Mouse (Mus musculus) large intestine, adult 2 months (tissue): ENCODE measurements around the gene Prmt1. TPM values are rescaled to one million over a fixed set of nuclear protein-coding genes. Genes with fewer than 3 reads are reported as not detected.

Experiments
- DNase-seq: peaks from one replicate; pipeline ENCODE4 v3.0.0-alpha.2; 2012; ENCODE audit warnings: low read depth, low spot score
- WGBS: fragments of 180-500 bp; shearing (Covaris S2); methylation state at CpG from one replicate; pipeline ENCODE4 v1.1.7; 2018; 5-methylcytosine and 5-hydroxymethylcytosine counted together
- polyA plus RNA-seq: library from polyadenylated mRNA; depleted of rRNA; stranded (reverse); fragments of >200 nt; gene quantifications from 2 replicates; pipeline ENCODE4 v1.2.3, GENCODE M21; 2012

Prmt1 gene
- polyA plus RNA-seq, 1 experiment = 188 TPM

DNA sequence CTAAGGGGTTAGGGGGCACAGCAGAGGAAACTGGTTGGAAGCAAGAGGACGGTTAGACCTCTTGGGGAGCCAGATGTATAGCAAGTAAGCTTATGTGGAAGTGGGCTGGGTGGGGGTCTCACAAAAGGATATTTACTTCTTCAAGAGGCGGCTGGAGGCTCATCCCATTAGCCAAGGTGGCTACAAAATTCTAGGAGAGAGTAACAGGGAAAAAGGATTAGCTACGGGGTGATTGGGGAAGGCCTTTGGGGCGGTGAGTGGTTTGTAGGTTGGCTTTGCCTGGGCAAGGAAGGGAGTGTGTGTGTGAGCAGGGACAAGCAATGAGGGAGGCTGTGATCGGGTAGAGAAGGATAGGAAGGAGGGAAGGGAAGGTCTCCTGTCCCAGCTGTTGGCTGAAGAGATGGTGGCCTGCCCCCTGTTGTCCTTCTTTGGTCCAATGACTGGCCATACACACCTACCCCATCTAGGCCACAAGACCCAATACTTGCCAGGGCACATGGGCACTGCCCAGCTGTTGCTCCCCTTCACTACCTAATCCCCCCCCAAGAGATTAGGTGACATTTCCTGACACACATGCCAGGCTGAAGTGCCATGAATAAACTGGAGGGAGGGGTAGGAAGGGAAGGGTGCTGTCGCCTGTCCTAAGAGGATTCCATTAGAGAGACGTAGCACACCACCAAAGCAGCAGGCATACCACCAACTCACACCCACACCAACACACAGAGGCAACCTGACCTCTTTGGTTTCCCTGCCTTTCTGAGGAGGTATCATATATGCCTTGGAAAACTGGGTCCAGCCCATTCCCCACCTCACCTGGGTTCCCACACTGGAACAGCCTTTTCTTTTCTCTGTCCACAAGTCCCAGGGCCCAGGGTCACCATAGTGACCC is 2.2 kb downstream of the Prmt1 start:
- WGBS = 74% methylated on average over 7 of the region's 7 CpGs
- no peak for DNase-seq

DNA sequence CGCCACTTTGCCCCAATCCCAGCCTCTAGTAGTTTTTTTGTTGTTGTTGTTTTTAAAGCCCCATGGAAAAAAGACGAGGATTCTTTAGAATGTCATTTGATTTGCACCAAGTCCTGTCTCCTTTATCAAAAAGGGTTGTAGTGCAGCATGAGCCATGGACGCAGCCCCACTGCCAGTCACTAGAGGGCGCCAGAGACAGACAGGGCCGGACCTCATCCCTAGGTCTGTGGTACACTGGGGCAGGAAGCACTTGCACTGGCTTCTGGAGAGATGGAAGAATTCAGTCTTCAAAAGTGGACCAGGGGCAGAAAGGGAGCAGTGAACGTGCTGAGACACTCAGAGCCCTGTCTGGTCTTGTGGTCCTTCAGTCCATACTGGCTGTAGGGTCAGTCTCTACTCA is 3.3 kb downstream of the Prmt1 start:
- 19% methylated on average over 6 of the region's 6 CpGs for WGBS
- DNase-seq = no peak

DNA sequence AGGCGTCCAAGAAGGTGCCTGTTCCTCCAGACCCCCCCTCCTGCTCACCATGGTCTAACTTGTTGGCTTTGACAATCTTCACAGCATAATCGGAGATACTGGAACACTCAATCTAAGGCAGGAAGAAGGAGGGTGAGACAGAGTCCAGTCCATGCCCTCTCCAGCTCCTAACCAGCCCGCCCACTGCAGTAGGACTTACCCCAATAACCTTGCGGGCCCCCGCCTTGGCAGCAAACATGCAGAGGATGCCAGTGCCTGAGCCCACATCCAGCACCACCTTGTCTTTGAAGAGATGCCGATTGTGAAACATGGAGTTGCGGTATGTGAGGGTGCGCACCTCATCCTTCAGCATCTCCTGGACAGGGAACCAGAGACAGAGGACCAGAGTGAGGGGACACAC is 4.8 kb downstream of the Prmt1 start:
- no peak for DNase-seq
- 93% methylated on average over 8 of the region's 8 CpGs for WGBS

DNA sequence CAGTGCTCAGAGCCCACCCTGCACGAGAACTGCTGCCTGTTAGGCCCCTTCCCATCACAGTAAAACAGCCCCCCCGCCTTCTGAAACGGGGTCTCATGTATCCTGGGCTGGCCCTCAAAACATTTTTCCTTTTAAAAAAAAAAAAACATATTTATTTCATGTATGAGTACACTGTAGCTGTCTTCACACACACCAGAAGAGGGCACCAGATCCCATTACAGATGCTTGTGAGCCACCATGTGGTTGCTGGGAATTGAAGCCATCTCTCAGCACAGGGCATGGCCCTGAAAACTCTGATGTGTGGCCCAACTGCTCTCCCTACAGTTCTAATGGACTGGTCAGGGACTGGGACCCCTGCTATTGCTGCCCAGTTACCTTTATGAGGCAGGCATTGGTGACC is 8.1 kb downstream of the Prmt1 start:
- WGBS = 94% methylated on average over 3 of the region's 3 CpGs
- no peak for DNase-seq

DNA sequence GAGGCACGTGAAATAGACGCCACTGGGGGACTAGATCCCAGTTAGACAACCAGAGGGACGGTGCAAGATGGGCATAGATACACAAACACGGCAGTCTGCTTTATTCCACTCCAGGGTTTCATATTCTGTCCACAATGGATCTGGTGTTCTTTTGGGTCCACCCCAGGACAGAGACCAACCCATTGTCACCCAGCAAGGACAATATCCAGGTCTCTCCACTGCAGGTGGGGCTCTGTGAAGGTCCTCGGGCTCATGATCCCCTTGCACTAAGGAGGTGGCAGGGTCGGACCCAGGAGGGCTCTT is 11.3 kb downstream of the Prmt1 start:
- WGBS = 18% methylated on average over 6 of the region's 6 CpGs
- no peak for DNase-seq

DNA sequence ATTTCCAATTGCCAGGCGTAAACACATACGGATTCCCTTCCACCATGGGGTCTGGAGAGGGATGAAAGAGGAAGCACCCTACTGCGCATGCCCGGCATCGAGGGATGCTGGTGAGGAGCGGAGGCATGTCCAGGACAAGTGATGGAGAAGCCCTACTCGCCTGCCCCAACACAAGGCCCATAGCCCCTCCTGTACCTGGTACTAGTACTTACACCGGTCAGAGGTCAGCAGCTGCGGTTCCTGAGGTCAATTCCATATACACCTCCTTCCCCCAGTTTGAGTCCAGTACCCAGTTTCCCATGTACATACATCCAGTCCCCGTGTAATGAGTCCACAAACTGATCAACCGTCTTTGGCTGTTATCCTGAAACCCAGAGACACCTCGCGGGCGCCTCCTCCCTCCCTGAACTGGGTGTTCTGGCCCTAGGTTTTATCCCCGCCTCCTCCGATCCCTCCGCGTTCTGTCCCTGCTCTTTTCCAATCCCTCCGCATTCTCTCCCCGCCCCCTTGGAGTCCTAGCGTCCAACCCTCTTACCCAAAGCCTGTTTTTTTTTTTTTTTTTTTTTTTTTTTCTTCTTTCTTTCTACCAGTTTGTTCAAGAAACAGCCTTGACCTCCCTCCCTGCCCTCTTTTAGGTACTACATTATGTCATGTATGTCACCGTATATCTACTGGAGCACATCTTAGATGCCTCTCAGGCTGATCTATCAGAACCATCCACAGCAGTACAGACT is 11.8 kb downstream of the Prmt1 start, which contains the start of gene Cpt1c:
TSS of gene Cpt1c (minus strand) at position 469 of the 734 bp plus-strand sequence.
- no peak for DNase-seq
- 4% methylated on average over 22 of the region's 22 CpGs for WGBS

DNA sequence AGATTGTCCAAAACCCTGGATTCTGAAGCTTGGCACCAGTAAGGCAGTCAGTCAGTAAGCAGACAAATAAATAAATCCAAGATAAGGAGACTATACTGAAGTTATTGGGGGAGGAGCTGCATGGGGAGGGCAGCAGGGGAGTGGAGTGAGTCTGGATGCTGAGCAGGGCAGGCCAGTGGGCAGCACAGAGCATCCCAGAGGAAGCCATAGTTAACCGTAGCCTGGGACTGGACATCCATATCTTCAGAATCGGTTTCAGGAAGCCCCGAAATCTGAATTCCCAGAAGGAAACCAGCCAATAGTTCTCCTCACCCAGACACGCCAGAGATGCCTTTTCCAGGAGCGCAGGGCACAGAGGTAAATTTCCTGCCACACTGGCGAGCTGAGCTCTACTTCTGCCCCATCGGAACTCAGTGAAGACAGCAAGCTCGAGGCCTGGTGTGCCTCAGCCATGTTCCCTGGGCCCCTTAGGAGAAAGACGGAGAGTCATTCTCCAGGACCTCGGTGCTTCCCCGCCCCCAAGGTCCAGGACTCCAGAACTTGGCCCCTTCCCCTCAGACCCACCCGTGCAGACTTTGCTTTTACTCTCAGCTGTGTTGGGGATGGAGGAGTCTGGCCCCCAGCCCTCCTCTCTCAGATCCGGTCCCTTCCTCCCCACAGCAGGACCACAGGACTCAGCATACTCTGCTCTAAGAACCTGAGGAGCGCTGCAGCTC is 12.8 kb downstream of the Prmt1 start:
- 52% methylated on average over 14 of the region's 14 CpGs for WGBS
- no peak for DNase-seq

DNA sequence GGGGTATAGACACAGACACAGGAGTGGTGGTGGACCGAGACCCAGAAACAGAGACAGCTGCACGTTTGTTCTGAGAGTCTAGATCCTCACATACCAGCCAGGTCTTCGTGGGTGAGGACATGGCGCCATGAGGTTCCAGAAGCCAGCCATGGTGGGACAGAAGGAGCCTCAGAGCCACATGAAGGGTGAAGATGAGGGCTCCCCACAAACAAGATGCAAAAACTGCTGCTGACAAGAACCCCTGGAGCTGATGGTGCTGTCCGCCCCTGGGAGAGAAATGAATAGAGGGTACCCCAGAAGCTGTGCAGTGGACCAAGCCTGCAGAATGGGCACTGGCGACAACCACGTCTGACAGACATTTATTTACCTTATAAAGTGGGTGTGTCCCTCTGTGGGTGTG is 15.2 kb downstream of the Prmt1 start:
- DNase-seq = no peak
- 51% methylated on average over 7 of the region's 7 CpGs for WGBS

DNA sequence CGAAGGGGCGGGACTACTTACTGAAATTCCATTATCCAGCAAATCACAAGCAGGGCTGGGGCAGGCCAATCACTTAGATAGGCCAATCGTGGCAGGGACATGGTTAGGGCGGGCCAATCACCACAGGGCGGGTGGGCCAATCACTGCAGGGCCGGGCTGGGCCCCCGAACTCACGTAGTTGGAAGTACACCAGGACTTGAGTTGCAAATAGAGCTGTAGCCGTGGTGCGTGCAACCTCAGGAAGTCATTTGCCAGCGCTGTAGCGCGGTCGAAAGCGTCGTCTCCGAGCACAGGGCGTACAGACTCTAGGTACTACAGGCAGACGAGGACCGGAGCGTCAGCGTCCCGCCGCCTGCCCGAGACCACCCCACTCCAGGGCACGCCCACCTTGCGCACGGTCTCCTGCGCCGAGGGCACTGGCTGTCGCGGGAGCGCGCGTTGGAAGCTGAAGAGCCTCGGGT is 16.1 kb downstream of the Prmt1 start:
- under 1% methylated on average over 36 of the region's 36 CpGs for WGBS
- DNase-seq = no peak

DNA sequence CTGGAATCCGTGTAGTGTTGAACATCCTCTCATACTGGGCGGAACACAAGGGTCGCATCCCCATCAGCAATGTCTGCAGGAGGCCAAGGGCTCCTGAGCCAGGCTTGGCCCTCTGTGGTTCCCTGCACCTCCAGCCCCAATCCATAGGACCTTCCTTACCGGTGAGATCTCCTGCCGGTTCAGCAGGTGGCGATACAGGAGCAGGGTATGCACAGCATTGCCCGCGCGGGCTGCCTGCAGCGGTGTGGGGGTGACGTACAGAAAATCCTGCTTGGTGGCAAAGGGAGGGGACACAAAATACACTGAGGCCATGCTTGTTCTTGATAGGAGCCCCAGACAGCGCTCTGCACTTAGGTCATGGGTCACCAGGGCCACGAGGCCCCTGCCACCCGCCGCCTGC is 19.7 kb downstream of the Prmt1 start:
- DNase-seq = no peak
- WGBS = 63% methylated on average over 15 of the region's 15 CpGs

DNA sequence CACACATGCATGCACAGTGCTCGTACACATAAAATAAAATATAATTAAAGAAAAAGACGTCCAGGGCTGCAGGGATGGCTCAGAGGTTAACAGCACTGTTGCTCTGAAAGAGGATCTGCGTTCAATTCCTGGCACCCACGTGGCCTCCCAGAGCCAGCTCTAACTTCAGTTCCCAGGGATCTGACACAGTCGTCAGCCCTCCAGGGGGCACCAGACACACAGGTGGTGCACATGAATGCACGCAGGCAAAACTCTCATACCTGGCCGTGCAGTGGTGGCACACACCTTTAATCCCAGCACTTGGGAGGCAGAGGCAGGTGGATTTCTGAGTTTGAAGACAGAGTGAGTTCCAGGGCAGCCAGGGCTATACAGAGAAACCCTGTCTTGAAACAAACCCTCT is 20.4 kb downstream of the Prmt1 start:
- no peak for DNase-seq
- 38% methylated on average over 7 of the region's 7 CpGs for WGBS

DNA sequence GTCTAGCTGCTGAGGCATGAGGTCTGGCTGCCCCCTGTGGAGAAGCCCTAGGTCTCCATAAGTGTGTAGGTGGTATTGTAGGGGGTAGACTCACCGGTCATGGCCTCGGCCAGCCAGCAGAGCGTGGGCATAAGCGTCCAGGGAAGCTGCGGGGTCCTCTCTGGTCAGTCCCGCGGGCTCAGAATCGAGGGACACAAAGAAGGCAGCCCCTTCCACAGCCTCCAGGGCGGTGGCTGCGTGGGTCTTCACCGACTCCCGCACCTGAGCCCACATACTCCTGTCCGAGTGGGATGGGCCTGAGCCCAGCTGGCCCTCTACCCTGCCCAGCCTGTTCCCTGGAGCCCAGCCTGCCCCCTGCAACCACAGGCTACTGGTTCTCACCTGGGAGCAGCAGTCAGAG is 21.4 kb downstream of the Prmt1 start:
- no peak for DNase-seq
- WGBS = 94% methylated on average over 13 of the region's 13 CpGs

DNA sequence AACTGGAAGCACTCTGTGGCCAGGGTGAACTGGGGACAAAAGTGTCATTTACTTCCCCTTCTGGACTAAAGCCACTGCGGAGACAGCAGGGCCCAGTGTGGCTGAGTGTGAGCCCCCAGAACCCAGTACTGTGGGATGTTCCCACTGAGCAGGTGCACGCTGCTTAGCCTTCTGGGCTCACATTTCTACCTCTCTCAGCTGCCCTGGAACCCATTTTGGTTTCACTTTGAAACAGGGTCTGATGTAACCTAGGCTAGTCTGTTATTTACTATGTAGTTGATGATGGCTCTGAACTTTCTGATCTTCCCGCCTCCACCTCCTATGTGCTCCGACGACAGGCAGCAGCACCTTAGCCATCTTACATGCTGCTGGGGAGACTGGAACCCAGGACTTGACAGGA is 23.5 kb downstream of the Prmt1 start:
- DNase-seq = no peak
- WGBS = 73% methylated on average over 5 of the region's 5 CpGs

DNA sequence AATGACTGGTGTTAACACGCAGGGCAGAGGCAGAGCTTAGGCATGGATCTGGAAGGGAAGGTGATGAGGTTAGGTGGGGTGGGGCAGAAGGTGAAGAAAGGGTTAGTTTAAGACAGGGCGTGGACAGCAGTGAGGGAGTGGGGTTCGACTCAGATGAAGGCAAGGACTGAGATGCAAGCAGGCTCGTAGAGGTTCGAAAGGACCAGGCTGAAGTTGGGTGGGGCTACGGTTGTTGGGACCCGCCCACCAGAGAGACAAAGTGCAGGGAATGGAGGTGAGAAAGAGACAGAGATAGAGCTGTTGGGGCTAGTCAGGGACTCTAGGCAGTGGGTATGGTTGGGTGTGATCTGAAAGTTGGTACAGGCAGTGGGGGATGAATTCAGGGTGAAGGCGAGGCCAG is 24.0 kb downstream of the Prmt1 start:
- no peak for DNase-seq
- 30% methylated on average over 8 of the region's 8 CpGs for WGBS

DNA sequence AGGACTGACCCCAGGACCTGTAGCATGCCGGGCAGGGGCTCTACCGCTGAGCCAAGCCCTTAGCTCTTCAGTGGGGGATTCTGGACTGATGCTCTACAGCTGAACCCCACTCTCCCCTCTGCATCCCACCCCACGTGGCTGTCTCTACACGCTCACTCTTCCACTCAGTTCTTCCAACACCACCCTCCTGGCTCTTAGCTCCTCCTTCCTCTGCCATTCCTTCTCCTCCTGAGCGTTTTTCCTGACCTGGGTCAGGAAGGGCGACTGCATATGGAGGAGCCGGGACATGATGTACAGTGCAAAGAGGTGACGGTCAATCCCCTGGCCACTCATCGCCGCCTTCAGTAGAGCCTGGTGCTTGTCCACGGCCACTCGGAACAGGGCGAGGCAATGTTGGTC is 25.9 kb downstream of the Prmt1 start:
- no peak for DNase-seq
- 86% methylated on average over 13 of the region's 13 CpGs for WGBS

DNA sequence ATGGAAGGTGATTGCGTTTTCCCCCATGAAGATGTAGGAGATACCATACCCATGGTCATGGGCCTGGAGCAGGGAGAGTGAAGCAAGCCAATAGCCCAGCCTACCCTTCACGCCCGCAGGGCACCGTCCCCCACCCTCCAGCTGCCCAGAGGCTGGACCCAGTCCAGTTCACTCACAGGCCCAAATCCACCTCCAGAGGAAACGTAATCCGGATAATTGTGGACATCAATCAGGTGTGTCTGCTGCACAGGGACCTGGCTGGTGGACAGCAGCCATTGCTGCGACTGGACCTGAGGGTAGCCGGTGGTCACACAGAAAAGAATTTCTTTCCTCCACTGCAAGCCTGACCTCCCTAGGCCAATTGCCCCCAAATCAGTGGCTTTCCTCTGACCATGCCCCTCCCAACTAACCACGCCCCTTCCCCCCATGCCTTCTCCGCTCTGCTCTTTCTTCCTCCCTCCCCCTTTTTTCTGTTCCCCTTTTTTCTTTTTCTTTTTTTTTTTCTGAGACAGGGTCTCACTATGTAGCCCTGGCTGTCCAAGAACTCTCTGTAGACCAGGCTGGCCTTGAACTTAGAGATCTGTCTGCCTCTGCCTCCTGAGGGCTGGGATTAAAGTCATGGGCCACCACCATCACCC is 26.4 kb downstream of the Prmt1 start:
- no peak for DNase-seq
- 72% methylated on average over 10 of the region's 10 CpGs for WGBS

DNA sequence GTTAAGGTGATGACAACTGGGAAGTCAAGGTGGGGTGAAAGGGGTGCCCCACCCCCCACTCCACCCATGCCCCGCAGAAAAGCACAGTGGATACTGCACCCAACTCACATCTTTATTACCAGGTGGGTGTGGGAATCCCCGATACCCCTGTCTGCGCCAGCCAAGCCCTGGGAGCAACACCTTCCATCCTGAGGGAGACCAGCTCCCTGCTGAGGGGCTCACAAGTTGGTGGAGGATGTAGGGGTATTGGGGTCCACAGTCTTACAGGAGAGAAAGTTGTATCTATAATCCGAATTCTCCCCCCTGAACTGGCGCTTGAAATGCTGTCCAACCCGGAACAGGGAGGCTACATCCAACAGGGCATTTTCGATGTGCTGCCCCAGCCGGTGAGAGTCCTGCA is 27.1 kb downstream of the Prmt1 start:
- 76% methylated on average over 8 of the region's 8 CpGs for WGBS

DNA sequence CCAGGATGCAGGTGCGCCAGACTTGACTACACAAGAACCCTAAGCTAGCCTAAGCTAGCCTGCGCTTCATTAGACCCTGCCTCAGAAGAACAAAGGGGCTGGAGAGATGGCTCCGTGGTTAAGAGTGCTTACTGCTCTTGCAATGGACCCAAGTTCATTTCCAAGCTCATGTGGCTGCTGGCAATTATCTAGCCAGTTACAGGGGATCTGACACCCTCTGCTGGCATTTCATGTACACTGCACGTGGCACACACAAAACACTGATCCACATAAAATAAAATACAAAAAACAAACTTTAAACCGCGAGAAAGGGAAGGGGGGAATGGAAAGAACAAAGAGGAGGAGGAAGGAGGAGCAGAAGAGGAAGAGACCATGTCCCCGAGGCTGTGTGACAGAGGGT is 28.2 kb downstream of the Prmt1 start:
- DNase-seq = no peak
- 37% methylated on average over 7 of the region's 7 CpGs for WGBS

More for the DNA sequence above, 27.1 kb downstream of the Prmt1 start:
- no peak for DNase-seq

DNA sequence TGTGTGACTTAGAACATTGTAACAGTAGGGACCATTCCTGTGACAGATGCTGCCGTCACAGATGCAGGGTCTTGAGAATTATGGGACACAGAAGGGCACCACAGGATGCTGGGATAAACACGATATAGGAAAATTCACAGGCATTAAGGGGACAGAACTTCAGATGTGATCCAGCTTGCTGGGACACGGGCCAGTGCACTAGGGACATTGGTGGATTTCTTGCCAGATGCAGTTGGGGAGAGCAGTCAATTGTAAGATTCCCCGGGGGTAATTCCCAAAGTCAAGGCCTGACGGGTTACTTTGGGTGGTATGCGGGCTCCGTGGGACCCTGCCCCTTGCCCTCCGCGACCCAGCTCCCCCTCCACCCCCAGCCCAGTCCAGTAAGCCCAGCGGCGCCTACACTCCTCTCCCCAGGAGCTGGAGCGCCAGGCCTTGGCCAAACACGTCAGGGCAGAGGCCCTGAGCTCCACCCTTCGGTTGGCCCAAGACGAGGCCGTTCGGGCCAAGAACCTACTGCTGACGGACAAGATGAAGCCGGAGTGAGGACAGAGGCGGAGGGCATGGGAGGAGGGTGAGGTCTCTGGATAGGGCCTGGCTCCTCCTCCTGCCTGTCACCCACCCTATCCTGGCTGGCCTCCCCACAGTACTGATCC is 29.1 kb downstream of the Prmt1 start:
- 75% methylated on average over 20 of the region's 20 CpGs for WGBS
- no peak for DNase-seq

DNA sequence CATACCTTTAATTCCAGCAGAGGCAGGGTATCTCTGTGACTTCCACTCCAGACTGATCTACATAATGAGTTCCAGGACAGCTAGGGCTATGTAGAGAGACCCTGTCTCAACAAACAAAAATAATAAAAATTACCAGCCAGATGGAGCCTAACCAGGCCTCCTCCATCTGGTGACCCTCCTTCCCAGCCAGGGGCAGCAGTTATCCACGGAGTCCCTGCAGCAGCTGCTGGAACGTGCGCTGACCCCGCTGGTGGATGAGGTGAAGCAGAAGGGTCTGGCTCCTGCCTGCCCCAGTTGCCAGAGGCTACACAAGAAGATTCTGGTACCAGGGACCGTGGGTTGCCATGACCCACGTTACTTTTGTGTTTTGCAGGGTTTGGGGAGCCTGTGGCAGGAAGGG is 30.1 kb downstream of the Prmt1 start:
- DNase-seq = no peak
- WGBS = 86% methylated on average over 6 of the region's 6 CpGs
